Mouse (Mus musculus): ENCODE measurements around the gene Prelid1.

- no peak for TF ChIP-seq CTCF (IDR thresholded peaks at IDR 0.05; ENCODE audit: control insufficient read depth, insufficient read depth, insufficient read length)
- TF ChIP-seq MAX (IDR thresholded peaks at IDR 0.05), result no peak
- no peak for TF ChIP-seq FOSL1 (IDR thresholded peaks at IDR 0.05; ENCODE audit: insufficient read depth, low read length, poor library complexity, severe bottlenecking)
- no peak for TF ChIP-seq MYOD1 (IDR thresholded peaks at IDR 0.05; ENCODE audit: control insufficient read depth, insufficient read length, low read depth)
- no peak for TF ChIP-seq USF1 (IDR thresholded peaks at IDR 0.05; ENCODE audit: low read depth)
Measured at GRCm38 (mm10) chr13:55300913-55301312, 19.4 kb upstream of the Prelid1 start.
